Mouse (Mus musculus): Measurements from ENCODE around the gene Clip2. TPM values are rescaled to one million over a fixed set of nuclear protein-coding genes. Genes with fewer than 3 reads are reported as not detected.

Clip2 gene
- polyA plus RNA-seq, 1 experiment = 5.6 TPM

DNA sequence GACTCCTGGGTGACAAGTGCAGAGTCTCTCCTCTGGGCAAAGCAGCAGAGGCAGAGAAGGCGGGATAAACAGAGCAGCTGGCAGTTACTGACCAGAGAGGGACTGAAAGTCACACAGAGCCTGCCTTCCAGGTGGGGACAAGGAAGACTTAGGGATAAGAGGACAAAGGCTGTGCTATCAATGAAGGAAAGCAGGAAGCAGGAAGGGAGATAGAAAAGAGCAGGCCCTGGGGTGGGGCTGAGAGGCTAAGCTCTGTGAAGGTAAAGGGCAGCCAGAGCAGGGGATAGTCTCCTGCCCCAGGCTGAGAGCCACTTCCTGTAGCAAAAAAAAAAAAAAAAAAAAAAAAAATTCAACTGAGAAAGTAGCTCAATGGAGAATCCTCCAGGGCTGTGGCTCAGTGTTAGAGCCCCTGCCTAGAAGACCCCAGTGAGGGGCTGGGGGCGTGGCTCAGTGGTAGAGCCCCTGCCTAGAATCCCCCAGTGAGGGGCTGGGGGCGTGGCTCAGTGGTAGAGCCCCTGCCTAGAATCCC is 2.5 kb downstream of the Clip2 start:
- TF ChIP-seq CTCF (IDR thresholded peaks at IDR 0.05; ENCODE audit: low read depth, low read length) (no peak), POLR2A (IDR thresholded peaks at IDR 0.05; ENCODE audit: insufficient read depth, low read length) (no peak), EP300 (IDR thresholded peaks at IDR 0.05; ENCODE audit: insufficient read depth, low read depth, low read length) (no peak)
- H3K4me3 ChIP-seq (ENCODE audit: low read depth, low read length) = no peak overlapping the region
- H3K27me3 ChIP-seq (ENCODE audit: control insufficient read depth, insufficient read depth, low read length, poor library complexity, severe bottlenecking) = no peaks in the 10 kb centered on the region
- H3K4me1 ChIP-seq (ENCODE audit: control insufficient read depth, insufficient read depth, low read length) = no peaks in the 10 kb centered on the region
- H3K27ac ChIP-seq (ENCODE audit: insufficient read depth, low read length) = no peak overlapping the region
- no peaks in the 10 kb centered on the region for H3K36me3 ChIP-seq (ENCODE audit: control insufficient read depth, insufficient read depth, low read length, poor library complexity, severe bottlenecking)
- H3K9ac ChIP-seq (ENCODE audit: low read depth, poor library complexity, severe bottlenecking) = no peak overlapping the region
- no peaks in the 10 kb centered on the region for H3K9me3 ChIP-seq (replicated peaks; ENCODE audit: control insufficient read depth, insufficient read depth, low read length, poor library complexity, severe bottlenecking)

DNA sequence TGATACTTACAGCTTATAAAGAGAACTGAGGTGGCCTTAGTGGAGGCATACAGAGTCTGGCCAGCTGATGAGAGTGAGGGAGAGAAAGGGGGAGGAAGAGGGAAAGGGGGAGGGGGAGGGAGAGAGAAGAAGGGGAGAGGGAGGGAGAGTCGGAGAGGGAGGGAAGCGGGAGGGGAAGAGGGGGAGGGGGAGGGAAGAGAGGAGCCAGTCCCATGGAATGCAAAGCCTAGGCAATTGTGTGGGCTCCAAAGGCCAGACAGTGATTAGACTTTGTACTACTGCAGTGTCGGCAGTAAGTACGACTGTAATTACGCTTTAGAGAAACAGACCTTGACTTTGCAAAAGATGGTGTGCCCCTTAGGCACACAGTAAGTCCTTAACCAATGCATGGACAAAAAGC is 3.9 kb downstream of the Clip2 start:
- no peaks in the 10 kb centered on the region for H3K36me3 ChIP-seq (ENCODE audit: control insufficient read depth, insufficient read depth, low read length, poor library complexity, severe bottlenecking)
- H3K9ac ChIP-seq (ENCODE audit: low read depth, poor library complexity, severe bottlenecking) = no peak overlapping the region
- no peak overlapping the region for H3K27ac ChIP-seq (ENCODE audit: insufficient read depth, low read length)
- H3K4me1 ChIP-seq (ENCODE audit: control insufficient read depth, insufficient read depth, low read length) = no peaks in the 10 kb centered on the region
- no peaks in the 10 kb centered on the region for H3K27me3 ChIP-seq (ENCODE audit: control insufficient read depth, insufficient read depth, low read length, poor library complexity, severe bottlenecking)
- TF ChIP-seq EP300 (IDR thresholded peaks at IDR 0.05; ENCODE audit: insufficient read depth, low read depth, low read length) (no peak), CTCF (IDR thresholded peaks at IDR 0.05; ENCODE audit: low read depth, low read length) (no peak), POLR2A (IDR thresholded peaks at IDR 0.05; ENCODE audit: insufficient read depth, low read length) (no peak)
- no peaks in the 10 kb centered on the region for H3K9me3 ChIP-seq (replicated peaks; ENCODE audit: control insufficient read depth, insufficient read depth, low read length, poor library complexity, severe bottlenecking)
- no peak overlapping the region for H3K4me3 ChIP-seq (ENCODE audit: low read depth, low read length)

DNA sequence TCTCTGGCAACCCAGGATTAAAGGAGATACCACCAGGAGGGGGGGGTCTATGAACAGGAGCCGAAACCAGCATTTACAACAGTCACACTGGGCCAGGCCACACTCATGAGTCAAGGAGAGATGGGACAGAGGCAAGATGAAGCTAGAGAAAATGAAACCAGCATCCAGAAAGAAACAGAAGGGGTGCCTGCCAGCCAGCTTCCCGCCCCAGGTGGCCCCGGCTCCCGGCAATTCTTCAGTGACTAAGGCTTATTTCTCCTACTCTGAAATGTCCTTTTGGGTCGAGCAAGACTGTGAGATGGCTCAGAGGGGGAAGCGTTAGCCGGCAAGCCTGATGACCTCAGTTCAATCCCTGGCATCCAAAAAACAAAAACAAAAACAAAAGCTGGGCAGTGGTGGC is 5.4 kb downstream of the Clip2 start:
- Histone ChIP-seq H3K4me3 (ENCODE audit: low read depth, low read length) (no peak overlapping the region), H3K4me1 (ENCODE audit: control insufficient read depth, insufficient read depth, low read length) (no peaks in the 10 kb centered on the region), H3K9ac (ENCODE audit: low read depth, poor library complexity, severe bottlenecking) (no peak overlapping the region), H3K27me3 (ENCODE audit: control insufficient read depth, insufficient read depth, low read length, poor library complexity, severe bottlenecking) (no peaks in the 10 kb centered on the region), H3K9me3 (replicated peaks; ENCODE audit: control insufficient read depth, insufficient read depth, low read length, poor library complexity, severe bottlenecking) (no peaks in the 10 kb centered on the region), H3K27ac (ENCODE audit: insufficient read depth, low read length) (no peak overlapping the region), H3K36me3 (ENCODE audit: control insufficient read depth, insufficient read depth, low read length, poor library complexity, severe bottlenecking) (no peaks in the 10 kb centered on the region)
- TF ChIP-seq EP300 (IDR thresholded peaks at IDR 0.05; ENCODE audit: insufficient read depth, low read depth, low read length) = no peak
- TF ChIP-seq POLR2A (IDR thresholded peaks at IDR 0.05; ENCODE audit: insufficient read depth, low read length) = no peak
- TF ChIP-seq CTCF (IDR thresholded peaks at IDR 0.05; ENCODE audit: low read depth, low read length) = no peak

DNA sequence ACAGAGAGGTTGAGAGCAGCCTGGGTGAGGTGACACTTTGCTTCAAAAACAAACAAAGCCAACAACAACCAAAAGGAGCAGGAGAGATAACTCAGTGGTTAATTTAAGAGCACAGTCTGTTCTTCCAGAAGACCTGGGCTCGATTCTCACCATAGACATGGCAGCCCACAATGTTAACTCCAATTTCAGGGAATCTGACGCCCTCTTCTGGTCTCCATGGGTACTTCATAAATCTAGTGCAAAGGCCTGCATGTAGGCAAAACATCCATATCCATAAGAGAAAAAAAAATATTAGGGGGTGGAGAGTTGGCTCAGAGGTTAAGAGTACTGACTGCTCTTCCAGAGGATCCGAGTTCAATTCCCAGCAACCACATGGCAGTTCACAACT is 7.0 kb downstream of the Clip2 start:
- H3K4me3 ChIP-seq (ENCODE audit: low read depth, low read length) = no peak overlapping the region
- no peak for TF ChIP-seq CTCF (IDR thresholded peaks at IDR 0.05; ENCODE audit: low read depth, low read length)
- TF ChIP-seq EP300 (IDR thresholded peaks at IDR 0.05; ENCODE audit: insufficient read depth, low read depth, low read length) = no peak
- no peak for TF ChIP-seq POLR2A (IDR thresholded peaks at IDR 0.05; ENCODE audit: insufficient read depth, low read length)

DNA sequence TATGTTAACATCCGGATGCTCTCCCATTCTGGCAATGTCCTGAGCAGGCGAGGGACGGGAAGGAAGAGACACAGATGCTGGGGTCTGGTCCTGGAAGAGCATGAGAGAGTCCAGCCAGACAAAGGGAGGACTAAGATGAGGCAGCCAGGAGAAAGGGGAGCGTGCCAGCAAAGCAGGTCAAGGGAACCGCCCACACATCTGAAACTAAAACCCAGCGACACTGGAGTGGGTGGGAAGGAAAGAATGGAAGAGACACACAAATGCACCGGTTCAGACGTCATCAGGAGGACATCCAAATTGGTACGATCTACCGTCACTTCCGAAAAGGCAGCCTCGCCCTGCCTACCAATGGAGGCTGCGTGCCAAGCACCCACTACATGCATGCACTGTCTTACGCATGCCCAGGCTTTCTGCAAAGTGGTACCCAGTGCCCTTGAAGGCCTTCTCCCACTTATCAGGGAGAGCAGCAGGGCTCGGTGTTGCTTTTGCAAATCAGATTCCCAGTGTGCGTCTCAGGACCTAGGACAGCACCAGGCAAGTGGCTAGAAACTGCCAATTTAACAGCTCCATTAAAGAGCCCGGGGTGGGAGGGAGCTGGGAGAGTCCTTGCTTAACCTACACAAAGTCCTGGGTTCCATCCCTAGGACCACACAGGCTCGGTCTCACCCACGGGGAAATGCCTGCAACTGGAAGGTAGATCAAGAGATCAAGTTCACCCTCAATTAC is 7.6 kb downstream of the Clip2 start:
- no peaks in the 10 kb centered on the region for H3K9me3 ChIP-seq (replicated peaks; ENCODE audit: control insufficient read depth, insufficient read depth, low read length, poor library complexity, severe bottlenecking)
- H3K27ac ChIP-seq (ENCODE audit: insufficient read depth, low read length) = no peak overlapping the region
- TF ChIP-seq POLR2A (IDR thresholded peaks at IDR 0.05; ENCODE audit: insufficient read depth, low read length) = no peak
- no peak for TF ChIP-seq CTCF (IDR thresholded peaks at IDR 0.05; ENCODE audit: low read depth, low read length)
- no peak for TF ChIP-seq EP300 (IDR thresholded peaks at IDR 0.05; ENCODE audit: insufficient read depth, low read depth, low read length)
- H3K4me3 ChIP-seq (ENCODE audit: low read depth, low read length) = no peak overlapping the region
- no peak overlapping the region for H3K9ac ChIP-seq (ENCODE audit: low read depth, poor library complexity, severe bottlenecking)
- H3K36me3 ChIP-seq (ENCODE audit: control insufficient read depth, insufficient read depth, low read length, poor library complexity, severe bottlenecking) = no peaks in the 10 kb centered on the region
- H3K4me1 ChIP-seq (ENCODE audit: control insufficient read depth, insufficient read depth, low read length) = no peaks in the 10 kb centered on the region
- H3K27me3 ChIP-seq (ENCODE audit: control insufficient read depth, insufficient read depth, low read length, poor library complexity, severe bottlenecking) = no peaks in the 10 kb centered on the region

More for the DNA sequence above, 7.0 kb downstream of the Clip2 start:
- no peaks in the 10 kb centered on the region for H3K4me1 ChIP-seq (ENCODE audit: control insufficient read depth, insufficient read depth, low read length)
- H3K27me3 ChIP-seq (ENCODE audit: control insufficient read depth, insufficient read depth, low read length, poor library complexity, severe bottlenecking) = no peaks in the 10 kb centered on the region
- H3K9me3 ChIP-seq (replicated peaks; ENCODE audit: control insufficient read depth, insufficient read depth, low read length, poor library complexity, severe bottlenecking) = no peaks in the 10 kb centered on the region
- no peak overlapping the region for H3K9ac ChIP-seq (ENCODE audit: low read depth, poor library complexity, severe bottlenecking)
- no peak overlapping the region for H3K27ac ChIP-seq (ENCODE audit: insufficient read depth, low read length)
- no peaks in the 10 kb centered on the region for H3K36me3 ChIP-seq (ENCODE audit: control insufficient read depth, insufficient read depth, low read length, poor library complexity, severe bottlenecking)

DNA sequence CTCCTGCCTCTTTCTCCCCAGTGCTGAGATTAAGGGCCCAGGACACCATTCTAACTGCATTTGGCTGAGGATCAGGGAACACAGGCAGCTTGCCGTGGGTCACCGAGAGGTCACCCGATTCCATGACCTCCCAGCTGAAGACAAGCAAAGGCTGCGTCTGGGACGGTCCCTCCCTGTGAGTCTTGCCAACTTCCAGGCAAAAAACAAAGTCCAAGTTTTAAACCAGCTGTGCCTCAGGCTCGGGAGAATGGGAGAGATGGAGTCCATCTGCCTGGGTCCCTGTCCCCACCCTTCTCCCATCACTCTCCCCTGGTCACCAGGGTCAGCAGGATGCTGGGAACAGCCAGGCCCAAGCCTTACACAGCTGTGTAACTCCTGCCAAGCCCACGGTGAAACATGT is 10.6 kb downstream of the Clip2 start:
- Histone ChIP-seq H3K9ac (ENCODE audit: low read depth, poor library complexity, severe bottlenecking) (no peak overlapping the region), H3K4me3 (ENCODE audit: low read depth, low read length) (no peak overlapping the region), H3K4me1 (ENCODE audit: control insufficient read depth, insufficient read depth, low read length) (peaks cover 2% of the 10 kb centered on the region), H3K9me3 (replicated peaks; ENCODE audit: control insufficient read depth, insufficient read depth, low read length, poor library complexity, severe bottlenecking) (no peaks in the 10 kb centered on the region), H3K36me3 (ENCODE audit: control insufficient read depth, insufficient read depth, low read length, poor library complexity, severe bottlenecking) (no peaks in the 10 kb centered on the region), H3K27me3 (ENCODE audit: control insufficient read depth, insufficient read depth, low read length, poor library complexity, severe bottlenecking) (no peaks in the 10 kb centered on the region), H3K27ac (ENCODE audit: insufficient read depth, low read length) (no peak overlapping the region)
- TF ChIP-seq POLR2A (IDR thresholded peaks at IDR 0.05; ENCODE audit: insufficient read depth, low read length) = no peak
- TF ChIP-seq CTCF (IDR thresholded peaks at IDR 0.05; ENCODE audit: low read depth, low read length) = no peak
- no peak for TF ChIP-seq EP300 (IDR thresholded peaks at IDR 0.05; ENCODE audit: insufficient read depth, low read depth, low read length)

All from ES-Bruce4 (cell line).